Mouse (Mus musculus) ovary, adult 18-20 months (tissue): ENCODE data around the gene Gpc1.

Source experiments
- DNase-seq: peaks from one replicate; pipeline ENCODE4 v3.0.0; 2022; ENCODE audit warnings: low spot score, mixed read lengths

The Gpc1 gene

GRCm38 (mm10) chr1:92880101-92880500 lies 48.7 kb downstream of the Gpc1 start:
- no peak for DNase-seq

- DNase-seq: no peak
These were observed 50.5 kb downstream of the Gpc1 start for GRCm38 (mm10) chr1:92881982-92882381.

- DNase-seq: no peak
These were observed 57.6 kb downstream of the Gpc1 start for GRCm38 (mm10) chr1:92888901-92889655.

- no peak for DNase-seq
These were observed 61.3 kb downstream of the Gpc1 start for GRCm38 (mm10) chr1:92892791-92893190.

GRCm38 (mm10) chr1:92893896-92894295 lies 62.5 kb downstream of the Gpc1 start:
- no peak for DNase-seq

GRCm38 (mm10) chr1:92895089-92895488 lies 63.6 kb downstream of the Gpc1 start:
- DNase-seq: peak; percentile 37

GRCm38 (mm10) chr1:92902786-92903185 lies 71.3 kb downstream of the Gpc1 start, which contains the start of gene Ankmy1:
Gene Ankmy1 (minus strand): TSS chr1:92902906.
- DNase-seq: peak; percentile 53

- no peak for DNase-seq
These were observed 72.2 kb downstream of the Gpc1 start for GRCm38 (mm10) chr1:92903627-92904026.

- no peak for DNase-seq
These were observed 74.4 kb downstream of the Gpc1 start for GRCm38 (mm10) chr1:92905703-92906310.

- peak; percentile 87 for DNase-seq
These were observed 75.6 kb downstream of the Gpc1 start, which contains the start of gene Dusp28 for GRCm38 (mm10) chr1:92906779-92907631. Gene Dusp28 (plus strand): TSS chr1:92906981.

GRCm38 (mm10) chr1:92907632-92908360 lies 76.4 kb downstream of the Gpc1 start:
- no peak for DNase-seq

GRCm38 (mm10) chr1:92908664-92909063 lies 77.2 kb downstream of the Gpc1 start:
- no peak for DNase-seq

GRCm38 (mm10) chr1:92909068-92909467 lies 77.6 kb downstream of the Gpc1 start:
- DNase-seq: no peak
